Mouse (Mus musculus) retina, postnatal 7 days (tissue): ENCODE measurements around the gene Qrich1.
A peak's percentile ranks its signal among the peaks of the same experiment; 100 is the strongest.
"Not testable (repeated sequence)": the region's sequence is repeated elsewhere in the genome, so short reads cannot be mapped to it uniquely, and the experiment has no call there.

Experiments used
- DNase-seq: peaks from one replicate; pipeline ENCODE4 v3.0.0-alpha.2; 2012; ENCODE audit warnings: low read depth, low spot score

Gene Qrich1

DNA sequence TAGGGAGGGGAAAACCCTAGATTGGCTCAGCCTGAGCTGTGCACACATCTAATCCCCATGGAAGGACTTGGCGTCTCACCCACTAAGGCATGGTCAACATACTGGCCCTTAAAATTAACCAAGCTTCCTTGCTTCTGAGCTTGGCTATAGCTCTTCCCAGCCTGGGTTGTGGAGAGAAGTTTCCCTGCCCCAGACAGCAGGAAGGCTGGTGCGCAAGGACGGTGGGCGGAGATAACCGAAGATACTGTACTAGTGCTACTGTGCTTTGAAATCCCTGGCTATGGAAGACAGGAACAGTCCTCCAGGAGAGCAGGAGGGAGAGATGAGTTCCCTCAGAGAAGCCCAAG is 62.7 kb downstream of the Qrich1 start:
- no peak for DNase-seq

DNA sequence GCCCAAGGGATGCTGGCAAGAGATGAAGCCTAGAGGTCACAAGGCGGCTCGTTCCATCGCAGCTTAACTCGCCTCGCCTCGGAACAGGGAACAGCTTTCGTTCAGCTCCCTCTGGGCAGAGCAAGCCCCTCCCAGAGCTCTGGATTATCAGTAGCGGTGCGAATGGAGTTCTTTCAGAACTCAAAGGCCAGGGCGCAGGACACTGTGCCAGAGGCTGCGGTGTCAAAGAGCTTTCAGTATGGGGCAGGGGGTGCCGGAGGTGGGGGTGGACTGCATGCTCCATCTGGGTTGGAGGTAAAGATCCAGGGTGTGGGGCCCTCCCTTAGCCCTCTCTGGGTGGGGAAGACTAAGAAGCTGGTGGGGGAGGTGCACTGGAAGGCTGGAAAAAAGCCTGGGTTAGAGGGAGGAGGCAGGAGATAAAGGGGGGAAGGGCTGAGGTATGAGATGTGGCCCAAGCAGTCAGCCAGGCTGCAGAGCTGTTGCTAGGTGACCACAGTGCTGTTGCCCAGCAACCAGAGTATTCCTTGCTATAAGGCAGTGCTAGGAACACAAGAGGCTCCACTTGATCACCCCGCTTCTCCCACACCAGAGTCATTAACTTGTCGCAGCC is 71.1 kb downstream of the Qrich1 start:
- DNase-seq, result peak; percentile 85

DNA sequence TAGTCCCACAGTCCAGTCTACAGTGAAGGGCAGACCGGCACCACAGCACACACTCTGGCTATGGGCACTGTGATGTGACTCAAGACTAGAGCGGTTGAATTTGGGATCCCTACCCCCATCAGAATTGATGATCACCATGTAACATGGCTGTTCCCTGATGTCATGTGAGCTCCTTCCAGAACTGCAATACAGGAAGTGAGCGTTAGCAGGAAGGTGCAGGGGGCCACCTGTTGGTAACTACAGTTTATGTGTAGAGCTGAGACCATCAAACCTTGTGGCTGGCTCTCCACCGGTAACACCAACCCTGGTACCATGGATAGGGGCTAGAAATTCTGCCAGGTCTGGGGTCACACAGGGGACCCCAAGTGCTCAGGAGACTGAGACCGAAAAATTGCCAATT is 72.6 kb downstream of the Qrich1 start:
- no peak for DNase-seq

GRCm38 (mm10) chr9:108591462-108591861 is 74.9 kb downstream of the Qrich1 start:
- DNase-seq, result no peak

GRCm38 (mm10) chr9:108594354-108594753 is 77.7 kb downstream of the Qrich1 start:
- no peak for DNase-seq

DNA sequence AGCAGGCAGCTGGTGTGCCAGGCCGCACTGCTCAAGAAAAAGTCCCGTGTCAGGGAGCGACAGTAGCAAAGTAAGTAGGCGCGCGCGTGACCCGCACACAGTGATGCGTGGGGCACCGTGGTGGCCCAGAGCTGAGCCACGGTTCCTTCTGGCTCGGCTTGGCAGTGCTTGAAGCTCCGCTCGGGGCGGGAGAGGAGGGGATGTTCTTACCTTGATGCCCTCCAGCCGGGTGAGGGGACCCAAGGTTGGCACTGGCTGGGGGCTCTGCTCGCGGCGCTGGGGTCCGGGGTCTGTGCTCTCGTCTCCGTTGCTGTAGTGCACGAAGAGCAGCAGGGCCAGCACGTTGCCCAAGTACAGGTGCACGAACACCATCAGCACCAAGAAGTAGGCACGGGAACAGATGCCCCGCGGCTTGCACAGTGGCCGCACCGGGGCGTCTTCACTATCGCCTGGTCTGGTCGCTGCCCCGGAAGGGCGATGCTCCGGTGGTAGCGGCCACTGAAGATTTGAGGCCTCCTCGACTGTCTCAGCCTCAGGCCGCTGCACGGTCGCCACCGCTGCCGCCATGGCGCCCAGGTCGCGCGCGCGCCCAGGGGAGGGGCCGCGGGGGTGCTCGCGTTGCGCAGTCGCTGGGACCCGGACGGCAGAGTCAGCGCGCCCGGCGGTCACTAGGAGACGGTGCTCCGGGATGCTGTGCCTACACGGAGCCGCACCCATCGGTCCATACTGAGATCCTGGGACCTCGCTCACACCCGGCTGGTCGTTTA is 80.6 kb downstream of the Qrich1 start, which contains the start of gene P4htm:
P4htm (minus strand) TSS at position 670 of the 767 bp plus-strand sequence.
- DNase-seq, result peak; percentile 59

GRCm38 (mm10) chr9:108599021-108599566 is 82.5 kb downstream of the Qrich1 start:
- no peak for DNase-seq

- no peak for DNase-seq
Measured at GRCm38 (mm10) chr9:108600011-108600410, 83.4 kb downstream of the Qrich1 start.

GRCm38 (mm10) chr9:108601986-108602385 is 85.4 kb downstream of the Qrich1 start:
- no peak for DNase-seq

DNA sequence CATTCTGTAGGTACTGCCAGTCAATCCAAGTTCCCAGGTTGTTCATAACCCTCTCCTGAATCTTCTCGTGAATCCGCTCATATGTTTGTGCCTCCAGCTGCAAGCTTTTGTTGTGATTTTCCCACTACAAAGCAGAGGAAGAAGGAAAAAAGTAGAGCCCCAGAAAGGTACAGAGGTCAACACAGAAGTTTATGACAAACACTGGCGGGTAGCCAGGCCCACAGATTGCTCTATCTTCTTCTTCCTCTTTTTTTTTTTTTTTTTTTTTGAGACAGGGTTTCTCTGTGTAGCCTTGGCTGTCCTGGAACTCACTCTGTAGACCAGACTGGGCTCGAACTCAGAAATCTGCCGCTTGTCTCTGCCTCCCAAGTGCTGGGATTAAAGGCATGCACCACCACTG is 91.3 kb downstream of the Qrich1 start:
- DNase-seq, result not testable (repeated sequence)

DNA sequence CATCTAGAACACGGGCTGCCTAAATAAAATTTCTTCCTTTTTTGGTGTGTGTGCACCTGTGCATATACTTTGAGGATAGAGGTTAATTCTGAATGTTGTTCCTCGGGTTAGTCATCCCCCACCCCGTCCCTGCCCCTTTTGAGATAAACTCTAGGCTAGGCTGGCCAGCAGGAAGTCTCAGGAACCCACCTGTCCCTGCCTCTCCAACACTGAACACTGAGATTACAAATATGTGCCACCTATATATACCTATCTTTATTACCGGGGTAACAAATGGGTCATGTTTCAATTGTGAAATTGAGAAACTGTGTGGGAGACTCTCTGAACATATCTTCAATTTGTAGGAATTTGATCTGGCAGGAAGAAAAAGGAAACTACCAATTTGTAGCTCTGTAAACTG is 92.3 kb downstream of the Qrich1 start:
- DNase-seq, result no peak
